Mouse (Mus musculus): ENCODE data around the gene Cntf. TPM values are rescaled to one million over a fixed set of nuclear protein-coding genes. Genes with fewer than 3 reads are reported as not detected.

The Cntf gene
- total and polyA plus RNA-seq, 3 experiments: 0.84 to 3.1 (median 1.5) TPM

DNA sequence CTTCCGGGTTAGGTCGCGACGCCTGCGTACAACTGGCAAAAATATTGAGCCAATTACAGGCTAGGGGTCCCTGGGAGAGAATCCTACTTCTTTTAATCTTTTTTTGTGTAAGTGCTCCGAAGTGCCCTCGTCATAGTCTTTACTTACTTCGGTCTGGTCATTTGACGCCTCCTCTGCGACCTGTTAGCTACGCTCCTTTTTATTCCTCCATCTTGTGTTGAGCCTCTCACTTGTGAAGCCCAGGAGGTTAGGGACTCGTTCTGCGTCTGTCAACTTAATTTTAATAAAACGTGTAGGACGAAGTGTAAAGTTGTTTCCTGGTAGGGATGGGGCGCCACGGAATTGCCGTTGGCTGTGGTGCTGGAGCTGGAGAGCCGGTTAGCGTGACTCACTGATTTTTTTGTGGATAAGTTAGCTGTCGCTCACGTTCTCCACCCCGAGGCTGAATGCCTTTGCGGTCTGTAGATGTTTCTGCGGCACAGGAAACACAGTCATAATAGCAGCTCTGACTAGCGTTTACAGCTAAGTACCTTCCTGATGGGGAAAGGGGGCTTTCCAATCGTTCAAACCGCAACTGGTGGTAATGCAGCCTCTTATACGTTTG lies 31.0 kb upstream of the Cntf start:
- Histone ChIP-seq H3K4me3 (peak overlapping the region; percentile 83), H3K27me3 (ENCODE audit: control insufficient read depth, insufficient read depth, low read length) (no peaks in the 10 kb centered on the region), H3K36me3 (ENCODE audit: control insufficient read depth, insufficient read depth, low read length) (peaks cover 6% of the 10 kb centered on the region; the same call in 1 of the 2 replicates), H3K79me2 (replicated peaks; ENCODE audit: control insufficient read depth, insufficient read depth, low read length) (no peaks in the 10 kb centered on the region), H3K27ac (peak overlapping the region; percentile 99), H3K4me1 (ENCODE audit: control insufficient read depth, insufficient read depth, low read length) (peaks cover 3% of the 10 kb centered on the region), H3K9ac (ENCODE audit: low read depth, low read length) (peak overlapping the region; percentile 71)
- TF ChIP-seq CTCF (IDR thresholded peaks at IDR 0.05) (no peak), POLR2A (IDR thresholded peaks at IDR 0.05; ENCODE audit: insufficient read depth, low read depth, low read length) (peak; percentile 73), EP300 (IDR thresholded peaks at IDR 0.05; ENCODE audit: insufficient read depth, low read depth, low read length) (0 out of 2 replicates have a peak, but pooled peaks have one; percentile 4)
- intact Hi-C loops (cut with DNase I): loop anchor here (2.0 to 10.0 kb wide), 5 partner anchors 74 to 1798 kb away; partner anchors contain the start of gene Tle4
- WGBS: under 1% methylated on average over 29 of the region's 29 CpGs
- DNase-seq: no peak

DNA sequence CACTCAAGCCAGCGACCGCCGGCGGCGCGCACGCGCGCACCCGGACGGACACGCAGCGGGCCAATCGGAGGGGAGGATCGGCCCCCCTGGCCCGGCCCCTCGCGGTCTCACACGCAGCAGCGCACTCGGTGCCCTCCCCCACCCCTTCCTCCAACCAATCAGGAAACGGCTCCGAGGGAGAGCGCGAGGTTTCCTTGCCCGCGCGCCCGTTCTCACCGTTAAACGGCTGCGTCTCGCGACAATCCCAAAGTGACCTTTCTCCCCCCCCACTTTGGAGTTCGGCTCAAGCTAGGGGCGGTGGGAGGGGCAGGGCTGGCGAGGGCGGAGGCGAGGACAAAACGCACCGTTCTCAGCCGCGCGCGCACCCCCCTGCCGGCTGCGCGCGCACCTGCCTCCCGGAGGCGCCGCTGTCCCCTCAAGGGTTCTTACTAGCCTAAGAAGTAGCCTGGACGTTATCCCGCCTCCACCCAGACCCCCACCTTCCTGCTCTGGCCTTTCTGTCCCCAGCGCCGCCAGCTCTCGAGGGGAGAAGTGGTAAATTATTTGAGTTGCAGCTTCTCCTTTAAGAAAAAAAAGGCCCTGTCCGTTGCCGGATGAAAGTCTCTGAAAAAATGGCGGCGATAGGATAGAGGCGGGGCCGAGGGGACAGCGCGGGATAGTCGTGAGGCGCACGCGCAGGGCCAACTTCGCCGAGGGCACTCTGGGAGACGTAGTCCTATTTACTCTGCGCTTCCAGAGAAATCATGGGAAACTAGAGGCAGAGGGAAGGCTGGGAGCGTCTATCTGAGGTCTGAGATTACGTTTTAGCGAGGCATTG lies 30.3 kb upstream of the Cntf start, which contains the start of the genes Zfp91 and Lpxn:
Gene Zfp91 (minus strand): TSS at position 616 of the 817 bp plus-strand sequence.
Gene Lpxn (plus strand): TSS at position 683 of the 817 bp plus-strand sequence.
- Histone ChIP-seq H3K27me3 (ENCODE audit: control insufficient read depth, insufficient read depth, low read length) (no peaks in the 10 kb centered on the region), H3K4me3 (peak within 1 kb of the TSS; percentile 83), H3K79me2 (replicated peaks; ENCODE audit: control insufficient read depth, insufficient read depth, low read length) (no peaks in the 10 kb centered on the region), H3K4me1 (ENCODE audit: control insufficient read depth, insufficient read depth, low read length) (peaks cover 4% of the 10 kb centered on the region), H3K27ac (peak within 1 kb of the TSS; percentile 99), H3K9ac (ENCODE audit: low read depth, low read length) (peak within 1 kb of the TSS; percentile 90), H3K36me3 (ENCODE audit: control insufficient read depth, insufficient read depth, low read length) (peaks cover 10% of the 10 kb centered on the region)
- under 1% methylated on average over 61 of the region's 76 CpGs for WGBS
- intact Hi-C loops (cut with DNase I): loop anchor here (2.0 to 10.0 kb wide), 5 partner anchors 73 to 1799 kb away; partner anchors contain the start of gene Tle4
- TF ChIP-seq EP300 (IDR thresholded peaks at IDR 0.05; ENCODE audit: insufficient read depth, low read depth, low read length): peak; percentile 51; the same call in 1 of the 2 replicates
- TF ChIP-seq POLR2A (IDR thresholded peaks at IDR 0.05; ENCODE audit: insufficient read depth, low read depth, low read length): peak; percentile 73
- peak; percentile 32 for TF ChIP-seq CTCF (IDR thresholded peaks at IDR 0.05)
- DNase-seq: peak; percentile 93 to 98

DNA sequence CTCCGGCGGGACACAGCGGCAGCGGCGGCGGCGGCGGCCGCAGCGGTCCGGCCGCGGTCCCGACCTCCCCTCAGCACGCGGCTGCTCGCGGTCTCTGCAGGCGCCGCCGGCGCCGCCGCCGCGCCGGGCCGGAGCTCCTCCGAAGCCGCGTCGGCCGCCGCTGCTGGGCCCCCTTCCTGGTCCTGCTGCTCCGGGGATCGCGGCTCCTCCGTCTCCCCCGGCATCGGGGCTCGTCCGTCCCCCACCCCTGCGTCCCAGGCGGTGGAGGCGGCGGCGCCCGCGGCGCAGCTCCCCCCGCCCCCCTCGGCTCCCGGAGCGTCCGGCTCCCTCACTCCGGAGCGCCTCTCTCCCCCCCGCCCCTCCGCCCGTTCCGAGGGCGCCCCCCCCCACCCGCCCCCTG lies 29.7 kb upstream of the Cntf start:
- TF ChIP-seq POLR2A (IDR thresholded peaks at IDR 0.05; ENCODE audit: insufficient read depth, low read depth, low read length): no peak
- no peak for TF ChIP-seq EP300 (IDR thresholded peaks at IDR 0.05; ENCODE audit: insufficient read depth, low read depth, low read length)
- TF ChIP-seq CTCF (IDR thresholded peaks at IDR 0.05): no peak
- Histone ChIP-seq H3K4me3 (peak overlapping the region; percentile 83), H3K36me3 (ENCODE audit: control insufficient read depth, insufficient read depth, low read length) (peaks cover 10% of the 10 kb centered on the region), H3K4me1 (ENCODE audit: control insufficient read depth, insufficient read depth, low read length) (peaks cover 4% of the 10 kb centered on the region), H3K79me2 (replicated peaks; ENCODE audit: control insufficient read depth, insufficient read depth, low read length) (no peaks in the 10 kb centered on the region), H3K27me3 (ENCODE audit: control insufficient read depth, insufficient read depth, low read length) (no peaks in the 10 kb centered on the region), H3K27ac (peak overlapping the region; percentile 95), H3K9ac (ENCODE audit: low read depth, low read length) (peak overlapping the region; percentile 75)
- under 1% methylated on average over 47 of the region's 63 CpGs for WGBS
- intact Hi-C loops (cut with DNase I): loop anchor here (5.0 to 10.0 kb wide), 4 partner anchors 203 to 1800 kb away; partner anchors contain the start of gene Tle4
- no peak for DNase-seq

GRCm38 (mm10) chr19:12794056-12795044 lies 28.9 kb upstream of the Cntf start:
- peak overlapping the region; percentile 95 for H3K27ac ChIP-seq
- peak; percentile 94 for TF ChIP-seq CTCF (IDR thresholded peaks at IDR 0.05)
- TF ChIP-seq EP300 (IDR thresholded peaks at IDR 0.05; ENCODE audit: insufficient read depth, low read depth, low read length): peak; percentile 48; the same call in 1 of the 2 replicates
- peak; percentile 73 for TF ChIP-seq POLR2A (IDR thresholded peaks at IDR 0.05; ENCODE audit: insufficient read depth, low read depth, low read length)
- H3K36me3 ChIP-seq (ENCODE audit: control insufficient read depth, insufficient read depth, low read length): peaks cover 10% of the 10 kb centered on the region
- intact Hi-C loops (cut with DNase I): loop anchor here (5.0 to 10.0 kb wide), 5 partner anchors 202 to 1800 kb away; partner anchors contain the start of gene Tle4
- DNase-seq: peak; percentile 96 to 98
- peak overlapping the region; percentile 83 for H3K4me3 ChIP-seq
- whole genome bisulfite sequencing: under 1% methylated on average over 39 of the region's 39 CpGs
- no peaks in the 10 kb centered on the region for H3K79me2 ChIP-seq (replicated peaks; ENCODE audit: control insufficient read depth, insufficient read depth, low read length)
- H3K27me3 ChIP-seq (ENCODE audit: control insufficient read depth, insufficient read depth, low read length): no peaks in the 10 kb centered on the region
- H3K9ac ChIP-seq (ENCODE audit: low read depth, low read length): peak overlapping the region; percentile 75
- H3K4me1 ChIP-seq (ENCODE audit: control insufficient read depth, insufficient read depth, low read length): peaks cover 4% of the 10 kb centered on the region

- no peak overlapping the region for H3K9ac ChIP-seq (ENCODE audit: low read depth, low read length)
- TF ChIP-seq CTCF (IDR thresholded peaks at IDR 0.05) (no peak), EP300 (IDR thresholded peaks at IDR 0.05; ENCODE audit: insufficient read depth, low read depth, low read length) (no peak), POLR2A (IDR thresholded peaks at IDR 0.05; ENCODE audit: insufficient read depth, low read depth, low read length) (no peak)
- H3K4me1 ChIP-seq (ENCODE audit: control insufficient read depth, insufficient read depth, low read length): peaks cover 4% of the 10 kb centered on the region
- intact Hi-C loops (cut with DNase I): loop anchor here (5.0 to 10.0 kb wide), 3 partner anchors 220 to 1802 kb away; partner anchors contain the start of gene Tle4
- no peaks in the 10 kb centered on the region for H3K27me3 ChIP-seq (ENCODE audit: control insufficient read depth, insufficient read depth, low read length)
- DNase-seq: no peak
- H3K36me3 ChIP-seq (ENCODE audit: control insufficient read depth, insufficient read depth, low read length): peaks cover 17% of the 10 kb centered on the region
- no peaks in the 10 kb centered on the region for H3K79me2 ChIP-seq (replicated peaks; ENCODE audit: control insufficient read depth, insufficient read depth, low read length)
- H3K27ac ChIP-seq: no peak overlapping the region
- no peak overlapping the region for H3K4me3 ChIP-seq
These were observed 26.9 kb upstream of the Cntf start for GRCm38 (mm10) chr19:12792374-12792773.

All from heart, adult 2 months (tissue).